Mouse (Mus musculus): ENCODE data around the gene Hoxa5.

GRCm38 (mm10) chr6:52205221-52205620 is 834 bp upstream of the Hoxa5 start:
- TF ChIP-seq GATA1 (IDR thresholded peaks at IDR 0.05; ENCODE audit: borderline replicate concordance, low read length) (no peak), FLI1 (IDR thresholded peaks at IDR 0.05; ENCODE audit: low read length) (no peak)

All from megakaryocyte, embryonic 14.5 days (primary cell).